Mouse (Mus musculus): ENCODE data around the gene N4bp1.

Gene N4bp1

DNA sequence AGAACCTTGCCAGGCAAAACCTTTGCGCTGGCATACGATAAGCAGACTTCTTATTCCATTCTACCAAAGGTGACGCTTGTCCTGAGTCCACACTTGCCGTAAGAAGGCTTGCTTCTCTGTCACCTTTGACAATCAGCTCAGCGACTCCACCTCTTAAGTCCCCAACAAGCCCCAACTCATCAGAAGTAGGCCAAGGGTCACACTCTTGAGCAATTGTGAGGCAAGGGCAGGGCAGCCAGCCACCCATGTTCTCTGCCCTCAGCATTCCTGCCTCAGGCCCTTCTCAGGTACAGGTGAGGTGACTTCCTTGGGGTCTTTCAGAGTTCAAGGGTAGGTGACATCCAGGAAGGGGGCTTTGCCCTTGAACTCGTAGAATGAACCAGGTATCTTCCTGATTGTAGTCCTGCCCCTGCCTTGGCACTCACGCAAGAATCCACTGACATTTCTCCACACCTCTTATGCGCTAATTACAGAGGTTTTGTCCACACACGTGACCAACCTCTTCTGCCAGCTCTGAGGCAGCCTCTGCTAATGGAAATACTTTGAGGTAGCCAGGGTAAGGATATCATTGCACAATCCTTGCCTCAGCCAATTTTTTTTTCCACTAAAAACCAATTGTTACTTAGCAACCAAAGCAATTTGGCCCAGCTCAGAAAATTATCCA lies 118.4 kb downstream of the N4bp1 start:
- DNase-seq (ENCODE audit: low spot score in 2 of 2) = no peak

DNA sequence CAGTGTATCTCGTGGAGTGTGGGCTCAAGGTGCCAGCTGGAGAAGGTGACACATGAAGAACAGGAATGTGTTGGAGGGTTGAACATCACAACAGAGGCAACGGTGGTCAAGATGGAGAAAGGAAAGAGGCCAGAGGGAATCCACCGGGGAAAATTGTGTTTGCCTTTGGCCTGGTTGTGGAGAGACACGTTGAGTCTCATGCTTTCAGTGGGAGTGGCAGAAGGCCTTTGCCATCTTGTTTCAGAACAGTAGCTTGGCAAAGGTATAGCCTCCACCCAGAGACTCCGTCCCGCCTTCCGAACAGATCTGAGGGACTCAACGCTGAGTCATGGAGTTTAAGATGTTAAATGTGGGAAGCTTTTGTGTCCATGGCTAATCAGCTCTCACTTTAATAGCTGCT lies 119.4 kb downstream of the N4bp1 start:
- DNase-seq (ENCODE audit: low spot score in 2 of 2) = no peak

DNA sequence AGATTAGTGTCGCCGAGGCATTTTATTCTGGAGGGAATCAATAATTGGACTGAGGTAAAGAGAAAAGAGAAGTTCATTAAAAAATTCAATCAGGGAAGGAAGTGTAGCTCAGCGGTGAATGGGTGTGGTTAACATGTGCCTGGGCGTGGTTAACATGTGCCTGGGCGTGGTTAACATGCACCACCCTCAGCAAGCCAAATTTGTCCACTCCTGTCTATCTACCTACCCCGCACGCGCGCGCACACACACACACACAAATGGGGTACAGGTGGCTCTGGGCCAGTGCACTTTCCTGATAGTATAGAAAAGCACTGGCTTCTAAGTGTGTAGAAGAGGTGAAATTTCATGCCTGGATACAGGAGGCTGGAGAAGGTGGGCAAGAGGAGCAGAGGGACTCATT lies 119.9 kb downstream of the N4bp1 start:
- no peak for DNase-seq (ENCODE audit: low spot score in 2 of 2)

DNA sequence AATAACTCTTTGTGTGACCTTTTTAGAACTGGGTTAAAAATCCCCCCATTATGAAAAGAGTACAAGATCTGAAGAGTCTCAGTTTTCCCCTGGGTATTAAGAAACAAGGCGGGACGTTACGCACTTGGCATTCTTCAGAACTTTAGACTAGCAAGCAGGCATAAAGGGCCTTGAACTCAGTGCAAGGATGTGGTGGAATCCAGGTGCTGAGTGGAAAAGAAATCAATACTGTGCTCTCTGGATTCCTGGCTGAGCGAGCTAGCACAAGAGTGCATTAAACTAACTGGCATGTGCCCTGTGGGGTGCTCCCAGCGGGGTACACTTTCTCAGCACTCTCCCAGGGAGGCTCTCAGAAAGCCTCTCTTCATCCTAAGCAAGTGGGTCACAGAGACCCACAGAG lies 122.3 kb downstream of the N4bp1 start:
- no peak for DNase-seq (ENCODE audit: low spot score in 2 of 2)

DNA sequence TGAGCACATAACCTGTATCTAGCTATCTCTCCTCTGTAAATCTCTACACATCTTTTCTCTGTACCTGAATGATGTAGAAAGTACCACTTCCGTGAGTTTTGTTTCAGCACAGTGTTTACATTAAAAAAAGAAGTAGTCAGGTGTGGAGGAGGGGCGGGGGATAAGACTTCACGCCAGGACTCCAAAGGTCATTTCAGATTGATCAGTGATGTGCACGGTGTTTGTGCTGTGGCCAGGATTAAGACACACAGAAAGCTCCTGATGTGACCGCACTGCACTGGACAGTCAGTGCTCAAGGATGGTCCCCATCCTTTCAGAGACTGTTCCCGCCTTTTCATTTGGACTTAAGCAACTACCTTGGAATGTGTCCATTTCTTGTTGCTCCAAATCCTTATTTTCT lies 124.3 kb downstream of the N4bp1 start:
- DNase-seq (ENCODE audit: low spot score in 2 of 2) = no peak

DNA sequence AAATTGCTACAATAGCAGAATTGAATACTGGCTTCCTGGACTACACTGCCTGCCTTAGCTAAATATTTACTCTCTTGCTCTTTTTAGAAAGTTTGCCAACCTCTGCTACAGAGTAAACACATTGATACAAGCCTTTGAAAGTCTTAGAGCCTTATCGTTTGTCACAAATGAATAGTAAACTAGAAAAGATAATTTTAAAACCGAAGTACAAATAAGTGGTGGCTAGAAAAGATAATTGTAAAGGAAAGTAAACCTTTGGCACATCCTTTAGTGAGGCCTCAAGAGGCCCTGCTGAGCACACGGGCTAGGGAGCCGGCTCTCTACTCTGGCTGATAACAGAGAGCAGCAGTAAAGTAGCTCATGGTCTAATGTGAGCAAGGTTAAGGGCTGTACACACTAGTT lies 126.0 kb downstream of the N4bp1 start:
- DNase-seq (ENCODE audit: low spot score in 2 of 2) = no peak

DNA sequence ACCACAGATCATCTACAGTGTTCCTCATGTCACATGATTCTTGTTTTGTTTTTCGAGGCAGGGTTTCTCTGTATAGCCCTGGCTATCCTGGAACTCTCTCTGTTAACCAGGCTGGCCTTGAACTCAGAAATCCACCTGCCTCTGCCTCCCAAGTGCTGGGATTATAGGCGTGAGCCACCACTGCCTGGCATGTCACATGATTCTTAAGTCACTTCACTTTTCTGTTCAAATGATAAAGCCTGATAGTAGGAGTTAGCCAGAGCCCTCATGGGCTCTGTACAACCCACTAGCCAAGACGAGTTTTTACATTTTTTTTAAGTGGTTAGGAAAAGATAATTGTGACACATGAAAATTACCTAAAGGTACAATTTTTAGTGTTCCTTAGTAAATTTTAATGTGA lies 126.4 kb downstream of the N4bp1 start:
- DNase-seq (ENCODE audit: low spot score in 2 of 2) = no peak
